ENCODE assay signal across 24 mouse cellular contexts in genomic region chr8:88934708-88935107, GRCm38 (mm10).
DNase-seq lines count a peak whose midpoint lies in the region; ATAC-seq lines count a peak whose summit lies in the region.
"Had no signal": no experiment of that assay in that cellular context is flagged by ENCODE, and none has a peak within 500 bp of the region (broad histone marks: within the 10 kb centered on the region; RNA-seq: fewer than 3 reads in every experiment).

No protein-coding gene starts in this region.

- no peak overlapping the region for H3K9ac ChIP-seq in kidney, embryonic 16.5 days (replicated peaks; ENCODE audit: low read length)
- H3K9ac ChIP-seq: embryonic facial prominence, embryonic 12.5 days; forebrain, embryonic 13.5 days; forebrain, embryonic 15.5 days had no signal

- DNase-seq in kidney, adult 11 months = peak; percentile 40
- DNase-seq in kidney, adult 8-10 months = peak; percentile 12 to 29
- DNase-seq in kidney, postnatal 14 days = no peak
- DNase-seq in kidney, postnatal 25 days = peak; percentile 16 to 50
- DNase-seq in kidney, postnatal 10 days = no peak
- DNase-seq: adrenal gland, adult 8-10 months; adrenal gland, postnatal 14 days; adrenal gland, postnatal 36 days; B cell, adult 2 months; cerebellum, adult 11-12 months; cerebellum, adult 2 months; cerebellum, adult 9-10 months; cerebellum, postnatal 10 days; cerebellum, postnatal 25 days had no signal

- ATAC-seq in kidney, embryonic 16.5 days (ENCODE audit: low FRiP score, low TSS enrichment) = no peak
- ATAC-seq: activated CD4-positive, CD25-positive, alpha-beta regulatory T cell, adult 4 months; CD4-positive, CD25-positive, alpha-beta regulatory T cell, adult 4 months; forebrain, embryonic 13.5 days; forebrain, embryonic 15.5 days; Patski had no signal

- no peak overlapping the region for H3K27ac ChIP-seq in kidney, embryonic 16.5 days (ENCODE audit: low read length)
- H3K27ac ChIP-seq: embryonic facial prominence, embryonic 10.5 days; embryonic facial prominence, embryonic 12.5 days; forebrain, embryonic 13.5 days; forebrain, embryonic 15.5 days had no signal

- no peak overlapping the region for H3K4me3 ChIP-seq in kidney, embryonic 16.5 days (ENCODE audit: low read length)
- H3K4me3 ChIP-seq: embryonic facial prominence, embryonic 10.5 days; embryonic facial prominence, embryonic 12.5 days; forebrain, embryonic 13.5 days; forebrain, embryonic 15.5 days had no signal

- 90% methylated on average over 5 of the region's 5 CpGs for WGBS in kidney, embryonic 16.5 days

- H3K36me3 ChIP-seq in kidney, embryonic 16.5 days (ENCODE audit: insufficient read depth, low read length) = no peaks in the 10 kb centered on the region
- H3K36me3 ChIP-seq: embryonic facial prominence, embryonic 10.5 days; embryonic facial prominence, embryonic 12.5 days; forebrain, embryonic 15.5 days; G1E had no signal

- no peaks in the 10 kb centered on the region for H3K27me3 ChIP-seq in kidney, embryonic 16.5 days (ENCODE audit: insufficient read depth, low read length)
- H3K27me3 ChIP-seq: CH12.LX; embryonic facial prominence, embryonic 12.5 days; forebrain, embryonic 13.5 days; forebrain, embryonic 15.5 days had no signal

- no peak overlapping the region for H3K4me2 ChIP-seq in kidney, embryonic 16.5 days (replicated peaks; ENCODE audit: low read depth, low read length)
- H3K4me2 ChIP-seq: embryonic facial prominence, embryonic 12.5 days; forebrain, embryonic 13.5 days; forebrain, embryonic 15.5 days had no signal

- no peaks in the 10 kb centered on the region for H3K4me1 ChIP-seq in kidney, embryonic 16.5 days (ENCODE audit: insufficient read depth, low read length)
- H3K4me1 ChIP-seq: forebrain, embryonic 15.5 days had no signal

- no peaks in the 10 kb centered on the region for H3K9me3 ChIP-seq in kidney, embryonic 16.5 days (ENCODE audit: low read length)
- H3K9me3 ChIP-seq: embryonic facial prominence, embryonic 12.5 days; forebrain, embryonic 13.5 days; forebrain, embryonic 15.5 days had no signal

Comparison
In these comparisons a context has a peak if more than half of its experiments do, and no peak if none do; other contexts are left out.
1. DNase-seq: peak in kidney, adult 11 months (single experiment), kidney, adult 8-10 months (2 of 2) and kidney, postnatal 25 days (2 of 2); none in kidney, postnatal 14 days (single experiment) and kidney, postnatal 10 days (single experiment).